Mouse (Mus musculus) gastrocnemius, postnatal 4 days (tissue): ENCODE data around the gene Arid4b. TPM values are rescaled to one million over a fixed set of nuclear protein-coding genes. Genes with fewer than 3 reads are reported as not detected.
"Not testable (repeated sequence)": the region's sequence is repeated elsewhere in the genome, so short reads cannot be mapped to it uniquely, and the experiment has no call there.

Experiments
- DNase-seq, 2 experiments: peaks; one replicate each; pipeline ENCODE4 v3.0.0; 2021 to 2022; ENCODE audit warnings: low spot score in 2 of 2, mixed read lengths in 2 of 2
- long read RNA-seq, 2 experiments: library from polyadenylated mRNA; stranded (forward); transcript quantifications; one replicate each; pipeline ENCODE4 v2.0.0; 2021
- total RNA-seq, 2 experiments: library from RNA; stranded (reverse); gene quantifications; 2 replicates each; pipeline ENCODE4 v1.2.3; 2021

The Arid4b gene
- total RNA-seq: 10 to 100 TPM; 25.9 to 29.2 TPM
- long read RNA-seq, experiment 1, full-length matches to known transcripts: 2 of 14 reads
- long read RNA-seq, experiment 1, partial matches to known transcripts: 4 of 14 reads
- long read RNA-seq, experiment 1, other reads (novel, unspliced or antisense): 8 of 14 reads
- long read RNA-seq, experiment 2, full-length matches to known transcripts: 5 of 10 reads
- long read RNA-seq, experiment 2, partial matches to known transcripts: 2 of 10 reads
- long read RNA-seq, experiment 2, other reads (novel, unspliced or antisense): 3 of 10 reads

DNA sequence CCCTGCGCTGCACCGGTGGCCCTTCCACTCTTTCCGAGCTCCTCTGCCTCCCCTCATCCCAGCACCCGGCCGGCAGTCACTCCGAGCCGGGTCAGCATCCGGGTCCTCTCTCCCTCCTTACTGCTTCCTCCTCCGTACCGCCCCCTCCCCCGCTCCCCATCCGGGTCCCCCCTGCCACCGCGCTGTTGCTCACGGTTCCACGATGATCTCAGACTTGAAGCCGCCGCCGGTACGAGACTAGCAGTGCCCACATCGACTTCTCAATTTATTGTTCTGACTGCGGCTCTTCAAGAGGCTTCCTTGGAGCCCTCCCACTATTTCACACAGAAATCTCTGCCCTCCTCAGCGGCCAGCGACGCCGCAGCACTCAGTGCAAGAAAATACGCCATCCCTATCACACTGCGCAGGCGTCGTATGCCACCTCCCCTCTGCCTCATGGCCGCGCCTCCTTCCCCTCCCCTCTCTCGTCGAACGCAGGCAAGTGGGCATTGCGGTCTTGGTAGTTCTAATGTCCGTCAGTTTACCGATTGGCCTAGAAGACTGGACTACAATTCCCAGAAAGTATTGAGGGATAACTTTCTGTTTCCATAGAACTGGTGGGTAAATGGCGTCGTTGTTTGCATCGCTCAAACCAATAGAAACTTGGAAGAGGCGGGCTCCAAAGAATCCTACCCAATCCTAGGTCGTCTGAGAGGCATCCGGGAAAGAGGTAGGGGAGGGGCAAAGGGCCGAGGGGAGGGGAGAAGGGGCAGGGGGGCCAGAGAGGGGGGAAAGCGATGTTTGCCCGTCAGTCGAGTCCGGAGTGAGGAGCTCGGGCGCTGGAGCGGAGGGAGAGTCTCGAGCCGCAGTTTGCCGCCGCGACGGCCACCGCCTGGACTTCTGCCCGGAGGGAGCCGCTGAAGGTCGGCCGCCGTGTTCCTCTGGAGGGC lies at the start of gene Arid4b, which contains the start of gene Ggps1:
Gene Arid4b, plus strand, starts transcription at position 220 of the 929 bp plus-strand sequence.
Gene Ggps1, minus strand, starts transcription at position 476 of the 929 bp plus-strand sequence.
- peak; percentile 80 to 92 for DNase-seq

DNA sequence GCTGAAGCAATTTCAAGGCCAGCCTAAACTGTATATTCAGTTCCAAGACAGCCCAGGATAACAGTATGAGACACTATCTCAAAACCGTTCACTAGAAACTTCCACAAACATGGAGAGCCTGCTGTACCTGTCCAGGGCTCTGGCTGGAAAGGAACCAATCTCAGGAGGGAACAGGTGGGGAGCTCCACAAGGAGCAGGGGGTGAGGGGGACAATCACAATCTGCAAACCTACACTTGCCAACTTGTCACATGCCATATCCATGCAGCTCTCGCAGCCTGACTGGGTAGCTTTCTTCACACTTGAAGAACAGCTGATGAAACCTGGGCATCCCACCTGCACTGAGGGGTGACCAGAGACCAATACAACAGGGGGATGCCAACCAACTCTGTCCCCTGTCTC lies 49.0 kb upstream of the Arid4b start:
- no peak for DNase-seq

DNA sequence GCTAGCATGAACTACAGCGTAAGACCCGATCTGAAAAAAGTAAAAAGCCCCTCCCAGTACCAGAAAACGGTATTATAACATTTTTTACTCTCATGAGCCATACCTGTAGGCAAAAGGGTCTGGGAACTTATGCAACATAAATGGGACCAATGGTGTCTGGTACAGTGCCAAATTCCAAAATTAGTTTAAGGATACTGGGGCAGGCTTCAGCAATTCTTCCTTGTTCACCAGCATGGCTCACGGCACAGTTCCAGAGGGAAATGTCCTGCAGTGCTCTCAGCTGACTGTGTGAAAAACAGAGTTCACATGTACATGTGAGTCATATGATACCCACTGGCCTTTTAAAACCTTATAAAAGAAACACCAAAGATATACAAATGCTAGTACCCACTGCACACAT lies 48.5 kb upstream of the Arid4b start:
- no peak for DNase-seq

DNA sequence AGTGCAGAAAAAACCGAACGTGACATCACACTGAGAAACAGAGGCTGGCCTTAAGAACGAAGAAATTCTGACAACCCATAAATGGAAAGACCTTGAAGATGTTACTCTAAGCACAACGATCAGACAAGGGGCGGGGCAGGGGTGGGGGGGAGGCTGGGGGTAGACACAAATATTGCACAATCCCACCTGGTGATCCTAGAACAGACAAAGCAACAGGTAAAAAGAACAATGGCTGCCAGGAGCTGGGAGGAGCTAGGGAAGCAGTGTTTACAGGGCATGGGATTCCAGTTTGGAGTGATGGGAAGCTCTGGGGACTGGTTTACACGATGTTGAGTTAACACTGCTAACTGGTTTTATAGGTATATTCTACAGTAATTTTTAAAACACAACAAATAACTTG lies 47.4 kb upstream of the Arid4b start:
- DNase-seq: no peak

DNA sequence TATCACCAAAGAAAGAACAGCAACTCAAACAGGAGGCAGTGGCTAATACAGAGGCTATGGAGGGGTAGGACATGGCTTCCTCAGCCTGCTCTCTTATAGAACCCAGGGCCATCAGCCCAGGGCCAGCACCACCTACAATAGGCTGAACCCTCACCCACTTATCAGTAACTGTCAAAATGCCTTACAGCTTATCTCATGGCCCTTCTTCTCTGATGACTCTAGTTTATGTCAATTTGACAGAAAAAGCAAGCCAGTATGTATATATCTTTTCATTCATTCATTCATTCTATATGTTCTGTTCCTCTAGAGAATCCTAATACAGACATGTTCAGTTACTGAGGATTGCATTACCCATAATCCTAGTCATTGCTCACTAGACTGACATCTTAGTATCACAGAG lies 44.7 kb upstream of the Arid4b start:
- DNase-seq: no peak

DNA sequence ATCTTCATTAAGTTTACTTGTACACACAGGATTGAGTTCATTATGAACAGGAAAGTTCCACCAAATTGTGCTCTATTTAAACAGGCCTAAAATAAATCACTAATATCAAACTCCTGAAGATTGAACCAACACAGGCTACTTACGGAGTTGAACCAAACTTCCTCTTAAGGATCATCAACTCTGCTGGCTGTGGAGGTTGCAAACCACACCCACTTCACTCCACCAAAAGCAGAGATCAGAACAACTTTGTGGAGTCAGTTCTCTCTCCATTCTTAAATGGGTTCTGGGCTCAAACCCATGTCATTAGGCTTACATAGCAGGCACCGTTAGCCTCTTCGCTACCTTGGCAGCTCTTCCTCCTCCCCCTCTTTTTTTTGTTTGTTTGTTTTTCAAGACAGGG lies 44.2 kb upstream of the Arid4b start:
- no peak for DNase-seq

DNA sequence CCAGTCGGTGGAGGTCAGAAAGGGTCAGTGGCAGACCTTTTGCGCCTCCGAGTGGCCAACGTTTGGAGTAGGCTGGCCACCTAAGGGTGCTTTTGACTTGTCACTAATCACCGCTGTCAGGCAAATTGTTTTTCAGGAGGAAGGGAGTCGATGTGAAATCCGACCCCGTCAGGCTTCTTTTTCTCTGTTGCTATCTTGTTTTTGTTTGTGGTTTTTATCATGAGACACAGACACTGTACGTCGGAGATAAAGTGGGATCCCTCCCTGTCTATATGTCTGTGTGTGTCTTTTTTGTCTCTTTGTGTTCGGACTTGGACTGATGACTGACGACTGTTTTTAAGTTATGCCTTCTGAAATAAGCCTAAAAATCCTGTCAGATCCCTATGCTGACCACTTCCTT lies 41.6 kb upstream of the Arid4b start:
- DNase-seq: not testable (repeated sequence)

DNA sequence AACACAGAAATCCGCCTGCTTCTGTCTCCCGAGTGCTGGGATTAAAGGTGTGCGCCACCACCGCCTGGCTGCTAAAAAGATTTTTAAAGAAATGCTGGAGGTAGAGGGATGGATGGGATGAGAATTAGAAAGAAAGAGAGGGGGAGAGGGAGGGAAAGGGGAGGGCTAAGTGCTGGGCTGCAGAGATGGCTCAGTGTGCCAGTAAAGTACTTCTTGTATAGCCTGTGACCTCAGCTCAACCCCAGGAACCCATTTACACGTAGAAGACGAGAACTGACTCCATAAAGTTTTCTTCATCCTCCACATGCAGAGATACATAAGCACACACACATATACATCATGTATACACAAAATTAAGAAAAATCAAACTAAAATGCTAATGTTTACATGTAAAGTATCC lies 37.5 kb upstream of the Arid4b start:
- no peak for DNase-seq

DNA sequence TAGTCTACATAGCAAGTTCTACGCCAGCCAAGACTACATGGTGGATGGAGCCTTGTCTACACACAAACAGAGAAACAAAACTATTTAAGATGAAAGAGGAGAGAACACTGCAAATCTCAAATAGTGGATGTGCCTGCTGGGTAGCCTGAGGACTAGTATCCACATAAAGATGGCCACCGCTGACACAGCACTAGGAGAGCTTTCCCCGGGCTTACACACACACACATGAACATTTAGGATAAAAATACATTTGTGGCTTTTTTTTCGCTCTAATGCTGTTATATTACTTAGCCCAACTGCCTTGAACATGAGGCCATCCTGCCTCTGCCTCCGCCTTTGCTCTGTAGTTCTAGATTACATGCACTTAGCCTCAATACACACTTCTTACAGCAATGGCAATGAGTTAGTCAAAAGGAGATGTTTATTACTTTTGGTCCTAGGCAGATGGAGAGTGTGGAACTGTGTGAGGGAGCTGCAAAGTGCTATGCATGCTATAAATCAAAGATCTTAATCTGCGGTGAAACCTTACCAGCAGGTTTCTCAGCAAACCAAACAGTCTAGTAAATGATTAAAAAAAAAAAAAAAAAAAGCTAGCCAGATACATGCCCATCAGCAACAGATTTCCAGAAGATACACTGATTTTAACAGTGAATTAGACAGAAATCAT lies 36.7 kb upstream of the Arid4b start:
- no peak for DNase-seq

DNA sequence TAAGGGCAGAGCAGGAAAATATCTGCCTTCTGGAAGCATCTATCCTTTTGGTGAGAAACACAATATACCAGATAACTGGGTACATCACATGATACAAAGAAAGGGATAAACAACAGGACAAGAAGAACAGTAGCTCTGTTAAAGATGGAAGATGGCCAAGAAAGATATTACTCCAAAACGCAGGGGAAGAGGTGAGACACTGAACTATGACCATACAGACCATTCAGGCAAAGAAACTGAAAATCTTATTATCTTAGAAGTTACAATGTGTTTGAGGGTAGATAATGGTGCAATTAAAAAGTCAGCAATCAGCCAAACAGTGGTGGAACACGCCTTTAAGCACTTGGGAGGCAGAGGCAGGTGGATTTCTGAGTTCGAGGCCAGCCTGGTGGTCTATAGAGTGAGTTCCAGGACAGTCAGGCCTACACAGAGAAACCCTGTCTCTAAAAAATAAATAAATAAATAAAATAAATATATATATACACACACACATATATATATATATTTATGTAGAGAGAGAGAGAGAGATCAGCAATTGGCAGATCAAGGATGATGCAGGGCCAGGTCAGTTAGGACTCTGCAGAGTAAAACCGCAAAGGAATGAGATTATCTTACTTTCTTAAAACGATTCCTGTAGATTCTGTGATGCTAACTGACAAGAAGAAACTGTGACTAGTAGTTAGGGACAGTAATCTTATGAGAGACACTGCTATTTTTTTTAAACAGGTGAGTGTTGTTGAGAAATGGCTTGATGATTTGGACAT lies 29.5 kb upstream of the Arid4b start:
- no peak for DNase-seq

DNA sequence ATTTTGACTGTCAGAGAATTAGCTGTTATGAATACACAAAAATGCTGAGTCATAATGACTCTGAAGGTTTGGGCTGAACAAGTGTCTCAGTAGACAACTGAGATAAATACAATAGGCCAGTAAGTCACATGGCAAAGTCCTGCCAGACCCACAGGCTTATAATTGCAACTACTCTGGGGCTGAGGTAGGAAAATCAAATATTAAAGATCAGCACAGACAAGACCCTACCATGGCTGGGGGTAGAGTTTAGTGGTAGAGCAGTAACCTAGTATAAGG lies 29.0 kb upstream of the Arid4b start:
- DNase-seq: no peak

DNA sequence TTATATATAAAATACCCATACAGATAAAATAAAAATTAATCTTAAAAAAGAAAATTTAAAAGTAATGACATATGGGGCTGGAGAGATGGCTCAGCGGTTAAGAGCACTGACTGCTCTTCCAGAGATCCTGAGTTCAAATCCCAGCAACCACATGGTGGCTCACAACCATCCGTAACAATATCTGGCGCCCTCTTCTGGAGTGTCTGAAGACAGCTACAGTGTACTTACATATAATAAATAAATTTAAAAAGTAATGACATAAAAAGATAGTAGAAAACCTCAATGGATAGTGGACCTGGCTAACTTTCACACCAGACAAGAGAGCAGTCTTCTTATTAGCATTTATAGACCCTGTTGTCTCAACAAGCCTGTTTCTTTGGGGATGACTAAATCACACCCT lies 27.7 kb upstream of the Arid4b start:
- not testable (repeated sequence) for DNase-seq

DNA sequence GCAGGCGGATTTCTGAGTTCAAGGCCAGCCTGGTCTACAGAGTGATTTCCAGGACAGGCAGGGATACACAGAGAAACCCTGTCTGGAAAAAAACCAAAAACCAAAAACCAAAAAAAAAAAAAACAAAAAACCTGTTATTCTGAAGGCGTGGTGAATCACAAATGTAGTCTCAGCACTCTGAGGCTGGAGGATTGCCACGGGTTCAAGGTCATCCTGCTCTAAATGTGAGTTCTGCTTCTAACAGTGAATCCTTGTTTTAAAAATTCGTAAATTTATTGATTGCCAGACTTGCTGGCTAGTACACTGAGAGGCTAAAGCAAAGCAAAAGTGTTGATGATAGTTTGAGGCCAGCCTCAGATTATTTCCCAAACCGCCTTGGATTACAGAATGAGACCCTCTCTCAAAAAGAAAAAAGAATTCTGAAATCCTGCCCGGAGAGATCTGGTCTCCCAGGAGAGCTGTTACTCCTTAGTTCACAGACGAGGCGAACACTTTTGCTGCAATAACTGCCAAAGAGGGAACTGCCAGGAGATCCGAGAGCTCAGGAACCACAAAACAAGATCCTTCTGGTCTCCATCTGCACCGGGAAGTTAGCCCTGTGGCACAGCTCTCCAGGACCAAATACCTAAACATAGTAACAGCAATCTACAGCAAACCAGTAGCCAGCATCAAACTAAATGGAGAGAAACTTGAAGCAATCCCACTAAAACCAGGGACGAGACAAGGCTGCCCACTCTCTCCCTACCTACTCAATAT lies 27.0 kb upstream of the Arid4b start:
- DNase-seq: no peak

DNA sequence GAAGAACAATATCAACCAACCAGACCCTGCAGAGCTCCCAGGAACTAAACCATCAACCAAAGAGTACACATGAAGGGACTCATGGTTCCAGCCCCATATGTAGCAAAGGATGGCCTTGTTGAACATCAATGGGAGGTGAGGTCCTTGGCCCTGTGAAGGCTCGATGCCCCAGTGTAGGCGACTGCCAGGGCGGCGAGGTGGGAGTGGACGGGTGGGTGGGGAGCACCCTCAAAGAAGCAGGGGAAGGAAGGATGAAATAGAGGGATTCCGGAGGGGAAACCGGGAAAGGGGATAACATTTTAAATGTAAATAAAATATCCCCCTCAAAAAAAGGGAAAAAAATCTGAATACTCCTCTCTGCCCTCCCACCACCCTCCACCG lies 24.1 kb upstream of the Arid4b start:
- peak in 1 of 2 experiments; percentile 9 for DNase-seq

DNA sequence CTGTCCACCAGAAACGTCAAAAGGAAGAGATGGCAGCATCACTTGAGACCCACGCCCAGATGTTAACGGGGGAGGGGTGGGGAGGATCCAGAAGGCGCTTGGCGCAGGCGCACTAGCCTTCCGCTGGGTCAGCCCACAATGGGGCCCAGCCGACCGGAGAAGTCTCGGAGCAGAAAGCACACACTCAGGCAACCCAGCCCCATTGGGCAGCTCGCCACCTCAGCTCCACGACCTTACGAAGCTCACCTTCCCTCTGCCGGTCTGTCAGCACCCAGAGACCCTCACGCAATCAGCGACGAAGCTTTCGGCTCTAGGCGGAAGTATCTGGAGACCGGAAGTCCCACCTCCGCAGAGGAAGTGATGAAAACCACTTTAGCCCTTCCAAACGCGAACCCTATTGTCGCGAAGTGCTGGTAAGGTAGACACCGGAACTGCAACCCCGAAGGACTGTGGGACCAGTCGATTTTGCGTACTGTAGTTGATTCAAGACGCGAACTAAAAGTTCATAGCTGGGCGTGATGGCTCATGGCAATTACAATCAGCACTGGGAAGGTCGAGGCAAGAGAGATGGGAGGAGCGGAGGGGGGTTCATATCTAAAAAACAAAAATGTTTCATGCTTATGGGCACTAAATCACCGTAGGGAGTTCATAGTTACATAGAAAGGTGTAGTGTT lies 23.6 kb upstream of the Arid4b start, which contains the start of gene Tbce:
Gene Tbce, minus strand, starts transcription at position 347 of the 674 bp plus-strand sequence.
- peak; percentile 80 to 91 for DNase-seq

DNA sequence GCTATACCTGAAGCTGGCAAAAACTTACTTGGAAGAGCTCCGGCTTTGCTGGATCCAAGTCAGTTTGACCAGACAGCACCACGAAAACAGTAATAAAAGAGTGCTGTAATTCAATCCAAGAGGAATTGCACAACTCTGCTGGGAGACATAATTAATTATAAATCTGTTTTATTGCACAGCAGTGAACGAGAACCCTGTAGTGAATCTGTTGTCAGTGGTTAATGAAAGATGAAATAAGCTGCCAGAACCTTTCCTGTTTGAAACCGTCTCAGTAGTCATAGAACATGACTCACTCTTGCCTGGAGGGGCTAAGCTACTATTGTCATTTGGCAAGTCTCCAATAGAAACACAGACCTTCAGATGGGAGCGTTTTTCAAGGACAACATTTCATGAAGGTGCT lies 22.8 kb upstream of the Arid4b start:
- DNase-seq: no peak

DNA sequence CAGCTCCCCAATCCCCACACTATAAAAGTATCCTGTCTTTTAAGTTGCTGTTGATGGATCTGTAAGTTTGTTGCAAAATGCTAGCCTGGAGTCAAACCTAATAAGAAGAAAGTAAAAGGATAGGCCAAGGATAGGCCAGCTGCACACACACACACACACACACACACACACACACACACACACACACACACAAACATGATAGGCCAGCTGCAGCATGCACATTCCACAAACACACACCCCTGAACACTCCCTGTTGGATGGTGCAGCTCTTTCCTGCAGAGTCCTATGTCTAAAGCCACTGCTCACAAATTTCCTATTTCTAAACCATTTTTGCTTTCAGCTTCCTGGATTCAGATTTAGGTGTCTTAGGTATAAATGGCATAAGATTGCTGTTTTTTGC lies 19.2 kb upstream of the Arid4b start:
- no peak for DNase-seq

DNA sequence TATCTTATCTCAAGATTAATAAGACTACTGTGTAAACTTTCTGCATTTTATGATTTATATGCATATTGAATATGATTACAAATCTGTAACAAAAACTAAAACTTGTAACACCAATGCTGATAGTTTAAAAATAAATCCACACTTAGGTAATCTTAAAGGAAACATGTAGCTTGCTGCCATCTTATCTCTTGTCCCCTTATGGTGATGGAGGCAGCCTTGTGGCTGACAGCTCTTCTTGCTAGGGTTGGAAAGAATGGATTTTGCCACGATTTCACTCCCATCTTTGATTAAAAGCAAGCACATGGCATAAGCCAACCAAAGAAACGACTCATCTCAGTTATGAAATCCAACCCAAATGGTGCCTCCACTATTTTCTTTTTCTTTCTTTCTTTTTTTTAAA lies 18.5 kb upstream of the Arid4b start:
- no peak for DNase-seq

DNA sequence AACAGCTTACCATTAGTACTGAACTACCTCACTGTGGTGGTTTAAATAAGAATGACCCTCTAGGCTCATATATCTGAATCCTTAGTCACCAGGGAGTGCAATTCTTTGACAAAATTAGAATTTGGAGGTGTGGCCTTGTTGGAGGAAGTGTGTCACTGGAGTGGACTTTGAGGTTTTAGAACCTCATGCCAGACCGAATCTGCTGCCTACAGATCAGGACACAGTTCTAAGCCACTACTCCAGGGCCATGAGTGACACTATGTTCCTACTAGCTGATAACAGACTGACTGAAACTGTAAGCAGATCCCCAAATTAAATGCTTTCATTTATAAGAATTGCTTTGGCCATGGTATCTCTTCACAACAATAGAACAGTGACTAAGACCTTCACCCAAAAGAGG lies 13.2 kb upstream of the Arid4b start:
- no peak for DNase-seq

DNA sequence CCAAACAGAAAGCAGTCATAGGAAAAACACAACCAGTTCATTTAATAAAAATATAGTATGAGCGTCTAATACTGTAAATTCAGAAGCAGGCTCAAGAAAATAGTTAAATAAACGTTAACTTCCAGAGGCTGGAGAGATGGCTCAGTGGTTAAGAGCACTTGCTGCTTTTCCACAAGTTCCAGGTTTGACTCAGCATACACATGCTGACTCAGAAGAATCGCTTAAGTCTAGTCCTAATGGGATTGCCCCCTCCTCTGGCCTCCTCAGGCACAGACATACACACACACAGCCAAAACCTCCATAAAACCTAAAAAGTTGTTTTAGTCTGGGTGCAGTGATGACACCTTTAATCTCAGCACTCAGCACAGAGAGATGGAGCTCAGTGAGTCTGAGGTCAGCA lies 6.2 kb upstream of the Arid4b start:
- DNase-seq: no peak
